Mouse (Mus musculus): Measurements from ENCODE around the gene Oaz2.

GRCm38 (mm10) chr9:65682183-65682582, 14.4 kb downstream of the Oaz2 start:
- TF ChIP-seq POLR2A (IDR thresholded peaks at IDR 0.05; ENCODE audit: borderline replicate concordance, low read depth, low read length): no peak
- TF ChIP-seq CTCF (IDR thresholded peaks at IDR 0.05; ENCODE audit: low read depth, low read length): no peak
